Mouse (Mus musculus): ENCODE data around the gene Gm4881.

DNA sequence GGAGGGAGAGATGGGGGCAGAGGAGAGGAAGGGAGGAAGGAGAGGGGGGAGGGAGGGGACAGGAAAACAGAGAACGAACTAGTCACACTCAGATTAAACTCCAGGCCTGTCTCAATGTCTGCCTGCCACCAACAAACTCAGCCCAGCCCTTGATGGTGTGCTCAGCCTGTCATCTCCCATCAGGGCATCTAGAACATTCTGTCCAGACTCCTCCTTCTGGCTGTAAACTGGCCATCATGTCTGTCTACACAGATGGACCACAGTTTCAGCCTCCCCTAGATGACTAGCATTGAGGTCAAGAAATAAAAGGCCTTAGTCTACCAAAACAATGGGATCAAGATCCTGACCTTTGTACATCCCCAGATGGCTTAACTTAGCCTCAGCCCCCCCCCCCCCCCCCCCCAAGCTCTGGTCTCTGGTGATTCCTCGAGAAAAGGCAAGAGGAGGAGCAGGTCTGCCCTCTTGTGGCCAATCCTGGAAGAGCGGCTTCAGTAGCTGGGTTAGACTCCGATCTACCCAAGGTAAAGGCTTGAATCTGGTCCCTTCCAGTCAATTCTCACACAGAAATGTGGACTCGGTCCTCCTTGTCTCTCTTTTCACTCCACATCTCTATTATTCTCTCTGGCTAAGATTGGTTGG is 20.7 kb upstream of the Gm4881 start:
- peak; percentile 76 for TF ChIP-seq CTCF (IDR thresholded peaks at IDR 0.05; ENCODE audit: extremely low read depth, insufficient read depth, low read length)
- TF ChIP-seq POLR2A (IDR thresholded peaks at IDR 0.05; ENCODE audit: extremely low read depth, insufficient read depth, low read length) = no peak

All from cortical plate, adult 2 months (tissue).